Mouse (Mus musculus) G1E (cell line): ENCODE data around the gene Prtg. TPM values are rescaled to one million over a fixed set of nuclear protein-coding genes. Genes with fewer than 3 reads are reported as not detected.

ENCODE experiments used
- ATAC-seq: 2 replicates; pipeline ENCODE4 v1.8.0; 2016; ENCODE audit warnings: mild to moderate bottlenecking; ENCODE audit not compliant: insufficient number of reproducible peaks, poor library complexity, low FRiP score, severe bottlenecking; ENCODE audit errors: extremely low read depth
- DNase-seq: peaks from one replicate; pipeline ENCODE4 v3.0.0; 2012; ENCODE audit warnings: low spot score
- H3K27me3 ChIP-seq: 2 replicates; pipeline ENCODE4 v1.6.1; 2012; ENCODE audit warnings: mild to moderate bottlenecking, low read length, inconsistent platforms; ENCODE audit not compliant: insufficient read depth
- H3K36me3 ChIP-seq: replicated peaks from 2 replicates; pipeline ENCODE3; 2012; ENCODE audit warnings: mild to moderate bottlenecking, inconsistent platforms
- H3K4me1 ChIP-seq: 2 replicates; pipeline ENCODE4 v1.6.1; 2012; ENCODE audit warnings: low read depth, low read length, inconsistent platforms, mixed read lengths; ENCODE audit not compliant: insufficient read depth
- H3K4me3 ChIP-seq: 2 replicates; pipeline ENCODE4 v1.5.1; 2012; ENCODE audit warnings: low read depth, mild to moderate bottlenecking, inconsistent platforms, low read length, moderate library complexity, mixed read lengths
- H3K9me3 ChIP-seq: replicated peaks from 2 replicates; pipeline ENCODE4 v1.6.1; 2012; ENCODE audit warnings: inconsistent platforms
- CTCF ChIP-seq: IDR thresholded peaks from 2 replicates; pipeline ENCODE4 v1.5.1; 2012; ENCODE audit warnings: low read depth, low read length, inconsistent platforms, mixed read lengths
- GATA1 ChIP-seq: IDR thresholded peaks from 2 replicates; pipeline ENCODE4 v1.6.1; 2012; ENCODE audit warnings: borderline replicate concordance, low read length, inconsistent platforms, mixed read lengths
- GATA2 ChIP-seq: IDR thresholded peaks from 2 replicates; pipeline ENCODE4 v1.6.1; 2012; ENCODE audit warnings: low read depth, low read length, inconsistent platforms, borderline replicate concordance
- POLR2AphosphoS5 ChIP-seq: IDR thresholded peaks from 2 replicates; pipeline ENCODE4 v1.6.1; 2012; ENCODE audit warnings: low read depth, low read length, inconsistent platforms; ENCODE audit not compliant: insufficient replicate concordance
- TAL1 ChIP-seq: conservative IDR thresholded peaks from 2 replicates; pipeline ENCODE4 v1.6.1; 2012; ENCODE audit warnings: low read depth, low read length, inconsistent platforms, mixed read lengths
- polyA plus RNA-seq: library from polyadenylated mRNA; stranded (reverse); fragments of >175 nt; gene quantifications from 2 replicates; pipeline ENCODE4 v1.2.3, GENCODE M21; 2012
- total RNA-seq, 2 experiments: library from RNA; stranded (forward) in 1 of 2; stranded (reverse) in 1 of 2; fragments of 200-1000 nt in 1 of 2; fragments of >200 nt in 1 of 2; fragmentation: Nextera tagmentation in 1 of 2; gene quantifications; 2 replicates each; pipeline ENCODE4 v1.2.3; 2014 to 2017

The Prtg gene
- total and polyA plus RNA-seq, 3 experiments = 0.22 TPM; not detected in 2

GRCm38 (mm10) chr9:72851979-72852378, 45.3 kb downstream of the Prtg start:
- TF ChIP-seq TAL1 (no peak), GATA2 (no peak), GATA1 (no peak), CTCF (no peak), POLR2AphosphoS5 (no peak)
- DNase-seq (no peak), ATAC-seq (no peak)
- H3K4me1 ChIP-seq = no peaks in the 10 kb centered on the region
- no peaks in the 10 kb centered on the region for H3K36me3 ChIP-seq
- H3K9me3 ChIP-seq = no peaks in the 10 kb centered on the region
- no peak overlapping the region for H3K4me3 ChIP-seq
- peaks cover 2% of the 10 kb centered on the region; the same call in 1 of the 2 replicates for H3K27me3 ChIP-seq

DNA sequence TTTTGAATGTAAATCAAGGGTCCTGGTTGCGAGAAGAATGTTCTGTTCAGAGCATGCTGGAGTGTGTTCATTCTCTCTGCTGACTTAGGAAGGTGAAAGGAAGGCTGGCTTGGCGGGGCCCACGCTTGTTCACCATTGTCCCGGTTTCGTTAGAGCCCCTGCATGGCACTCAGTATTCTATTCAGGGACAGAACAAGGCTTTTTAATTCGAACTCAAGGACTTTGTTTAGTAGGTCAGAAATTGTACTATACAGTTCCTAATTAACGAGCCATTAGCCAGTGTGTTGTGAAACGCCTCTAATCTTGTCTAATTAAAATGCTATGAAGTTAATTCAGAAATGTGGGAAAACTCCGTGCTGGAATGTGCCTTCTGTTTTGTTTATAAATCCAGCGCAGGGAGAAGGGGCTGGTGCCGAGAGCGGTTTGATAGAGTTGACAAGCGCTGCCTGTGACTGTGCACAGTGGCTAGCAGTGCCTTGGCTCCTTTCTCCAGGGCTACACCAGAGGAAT, 47.1 kb downstream of the Prtg start:
- no peaks in the 10 kb centered on the region for H3K4me1 ChIP-seq
- H3K4me3 ChIP-seq = no peak overlapping the region
- DNase-seq (no peak), ATAC-seq (no peak)
- H3K36me3 ChIP-seq = no peaks in the 10 kb centered on the region
- TF ChIP-seq GATA2 = no peak
- TF ChIP-seq TAL1 = no peak
- TF ChIP-seq GATA1 = no peak
- no peak for TF ChIP-seq POLR2AphosphoS5
- TF ChIP-seq CTCF = no peak
- no peaks in the 10 kb centered on the region for H3K9me3 ChIP-seq
- H3K27me3 ChIP-seq = peaks cover 2% of the 10 kb centered on the region; the same call in 1 of the 2 replicates

GRCm38 (mm10) chr9:72856721-72857120, 50.0 kb downstream of the Prtg start:
- H3K4me1 ChIP-seq = no peaks in the 10 kb centered on the region
- peaks cover 2% of the 10 kb centered on the region; the same call in 1 of the 2 replicates for H3K27me3 ChIP-seq
- TF ChIP-seq TAL1 (no peak), GATA2 (no peak), CTCF (no peak), POLR2AphosphoS5 (no peak), GATA1 (no peak)
- no peak overlapping the region for H3K4me3 ChIP-seq
- no peak for DNase-seq
- H3K9me3 ChIP-seq = no peaks in the 10 kb centered on the region
- no peak for ATAC-seq
- H3K36me3 ChIP-seq = no peaks in the 10 kb centered on the region

DNA sequence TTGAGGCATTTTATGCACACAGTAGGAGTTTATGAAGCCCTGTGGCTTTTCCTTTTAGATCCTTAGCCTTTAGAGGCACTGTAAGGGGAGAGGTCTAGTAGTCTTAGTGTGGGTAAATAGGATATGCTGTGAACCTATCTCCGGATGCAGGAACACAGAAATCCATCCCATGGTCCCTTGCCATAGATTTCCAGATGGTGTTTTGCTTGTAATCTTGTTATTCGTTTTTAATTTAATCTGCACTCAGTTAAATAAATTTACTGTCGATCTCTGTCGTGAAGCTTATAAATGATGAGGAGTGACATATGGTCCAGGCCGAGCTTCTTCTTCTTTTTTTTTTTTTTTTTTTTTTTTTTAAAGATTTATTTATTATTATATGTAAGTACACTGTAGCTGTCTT, 54.1 kb downstream of the Prtg start:
- no peaks in the 10 kb centered on the region for H3K4me1 ChIP-seq
- DNase-seq = no peak
- H3K4me3 ChIP-seq = no peak overlapping the region
- no peaks in the 10 kb centered on the region for H3K36me3 ChIP-seq
- no peaks in the 10 kb centered on the region for H3K9me3 ChIP-seq
- TF ChIP-seq CTCF = no peak
- no peak for TF ChIP-seq TAL1
- no peak for TF ChIP-seq POLR2AphosphoS5
- no peak for TF ChIP-seq GATA2
- no peak for TF ChIP-seq GATA1
- no peak for ATAC-seq
- peaks cover 12% of the 10 kb centered on the region for H3K27me3 ChIP-seq

- no peak for TF ChIP-seq TAL1
- TF ChIP-seq GATA2 = no peak
- TF ChIP-seq GATA1 = no peak
- TF ChIP-seq CTCF = no peak
- TF ChIP-seq POLR2AphosphoS5 = no peak
- Histone ChIP-seq H3K9me3 (no peaks in the 10 kb centered on the region), H3K36me3 (no peaks in the 10 kb centered on the region), H3K4me3 (no peak overlapping the region), H3K4me1 (no peaks in the 10 kb centered on the region), H3K27me3 (peaks cover 12% of the 10 kb centered on the region)
- DNase-seq = no peak
- ATAC-seq = no peak
Measured at GRCm38 (mm10) chr9:72861235-72861634, 54.6 kb downstream of the Prtg start.

GRCm38 (mm10) chr9:72862186-72862585, 55.5 kb downstream of the Prtg start:
- ATAC-seq (no peak), DNase-seq (no peak)
- TF ChIP-seq POLR2AphosphoS5 (no peak), TAL1 (no peak), GATA1 (no peak), GATA2 (no peak), CTCF (no peak)
- H3K4me1 ChIP-seq = no peaks in the 10 kb centered on the region
- H3K27me3 ChIP-seq = peaks cover 15% of the 10 kb centered on the region
- H3K36me3 ChIP-seq = no peaks in the 10 kb centered on the region
- no peaks in the 10 kb centered on the region for H3K9me3 ChIP-seq
- H3K4me3 ChIP-seq = no peak overlapping the region

DNA sequence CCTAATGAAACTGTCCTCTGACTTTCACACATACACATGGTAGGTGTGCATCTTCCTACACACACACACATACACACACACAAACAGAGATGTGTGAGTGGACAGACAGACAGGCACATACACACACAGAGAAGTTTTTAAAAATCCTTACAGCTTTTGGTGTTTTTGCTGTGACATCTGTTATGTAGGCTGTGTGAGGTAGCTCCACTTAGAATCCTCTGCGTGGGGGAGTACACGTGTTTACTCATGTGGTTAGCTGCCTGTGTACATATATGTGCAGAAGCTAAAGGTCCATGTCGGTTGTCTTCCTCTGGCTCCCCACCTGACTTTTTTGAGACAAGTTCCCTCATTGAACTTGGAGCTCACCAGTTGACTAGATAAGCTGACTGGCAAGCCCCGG, 56.3 kb downstream of the Prtg start:
- no peak for TF ChIP-seq CTCF
- TF ChIP-seq GATA2 = no peak
- no peak for TF ChIP-seq GATA1
- TF ChIP-seq POLR2AphosphoS5 = no peak
- H3K4me3 ChIP-seq = no peak overlapping the region
- DNase-seq (no peak), ATAC-seq (no peak)
- no peaks in the 10 kb centered on the region for H3K9me3 ChIP-seq
- H3K4me1 ChIP-seq = no peaks in the 10 kb centered on the region
- peaks cover 19% of the 10 kb centered on the region for H3K27me3 ChIP-seq
- H3K36me3 ChIP-seq = no peaks in the 10 kb centered on the region
